Mouse (Mus musculus) myocyte (in vitro differentiated cells): ENCODE data around the gene Smok3c.

Experiments used
- CEBPB ChIP-seq: IDR thresholded peaks from 2 replicates; pipeline ENCODE4 v1.6.1; 2011; ENCODE audit warnings: mild to moderate bottlenecking, moderate library complexity; ENCODE audit not compliant: poor library complexity, insufficient read depth, severe bottlenecking
- E2F4 ChIP-seq: IDR thresholded peaks from one replicate; pipeline ENCODE4 v1.6.1; 2011; ENCODE audit warnings: mild to moderate bottlenecking, control low read depth, moderate library complexity; ENCODE audit not compliant: insufficient read depth
- MAX ChIP-seq: IDR thresholded peaks from one replicate; pipeline ENCODE4 v1.6.1; 2011; ENCODE audit warnings: low read depth, mild to moderate bottlenecking, control low read depth
- MYOD1 ChIP-seq, 3 experiments: IDR thresholded peaks; one replicate each; pipeline ENCODE4 v1.6.1; 2011; ENCODE audit warnings: control low read depth in 2 of 3, low read depth in 2 of 3, mild to moderate bottlenecking in 2 of 3, moderate library complexity in 1 of 3; ENCODE audit not compliant: insufficient read length in 2 of 3, control insufficient read depth in 1 of 3
- MYOG ChIP-seq, 3 experiments: IDR thresholded peaks; one replicate each; pipeline ENCODE4 v1.6.1; 2011; ENCODE audit warnings: control low read depth in 2 of 3, low read depth in 2 of 3, mild to moderate bottlenecking in 2 of 3; ENCODE audit not compliant: insufficient read length in 2 of 3, control insufficient read depth in 1 of 3, insufficient read depth in 1 of 3
- POLR2A ChIP-seq: IDR thresholded peaks from one replicate; pipeline ENCODE4 v1.6.1; 2011; ENCODE audit warnings: low read depth, mild to moderate bottlenecking, control low read depth, moderate library complexity; ENCODE audit not compliant: insufficient read length
- POLR2AphosphoS2 ChIP-seq: IDR thresholded peaks from one replicate; pipeline ENCODE4 v1.6.1; 2011; ENCODE audit warnings: low read depth, control low read depth; ENCODE audit not compliant: insufficient read length
- REST ChIP-seq: IDR thresholded peaks from one replicate; pipeline ENCODE4 v1.6.1; 2011; ENCODE audit warnings: mild to moderate bottlenecking, control low read depth, moderate library complexity; ENCODE audit not compliant: insufficient read depth, insufficient read length
- TCF12 ChIP-seq: IDR thresholded peaks from one replicate; pipeline ENCODE4 v1.6.1; 2011; ENCODE audit warnings: mild to moderate bottlenecking, control low read depth; ENCODE audit not compliant: poor library complexity, insufficient read depth, severe bottlenecking
- TCF3 ChIP-seq: IDR thresholded peaks from one replicate; pipeline ENCODE4 v1.6.1; 2011; ENCODE audit warnings: low read depth, control low read depth; ENCODE audit not compliant: insufficient read length
- USF1 ChIP-seq: IDR thresholded peaks from one replicate; pipeline ENCODE4 v1.6.1; 2011; ENCODE audit warnings: low read depth, mild to moderate bottlenecking, control low read depth, moderate library complexity

- TF ChIP-seq POLR2A (no peak), E2F4 (no peak), MAX (no peak), REST (no peak), CEBPB (no peak), USF1 (no peak), TCF12 (no peak), MYOG (IDR thresholded peaks at IDR 0.05; ENCODE audit: control insufficient read depth in 1 of 3, insufficient read depth in 1 of 3, insufficient read length in 2 of 3, low read depth in 2 of 3) (no peak), POLR2AphosphoS2 (no peak), TCF3 (no peak), MYOD1 (IDR thresholded peaks at IDR 0.05; ENCODE audit: control insufficient read depth in 1 of 3, insufficient read length in 2 of 3, low read depth in 2 of 3) (no peak)
These were observed 27.5 kb downstream of the Smok3c start for GRCm38 (mm10) chr5:138080456-138080855.
